Mouse (Mus musculus) ES-Bruce4 (cell line): ENCODE measurements around the gene Mcf2l. TPM values are rescaled to one million over a fixed set of nuclear protein-coding genes. Genes with fewer than 3 reads are reported as not detected.

Source experiments
- H3K27ac ChIP-seq: 2 replicates; pipeline ENCODE4 v1.5.1; 2012; ENCODE audit warnings: low read length, inconsistent platforms; ENCODE audit not compliant: insufficient read depth
- H3K27me3 ChIP-seq: 2 replicates; pipeline ENCODE4 v1.6.1; 2012; ENCODE audit warnings: mild to moderate bottlenecking, low read length, inconsistent platforms; ENCODE audit not compliant: control insufficient read depth, poor library complexity, insufficient read depth, severe bottlenecking
- H3K36me3 ChIP-seq: 2 replicates; pipeline ENCODE4 v1.6.1; 2012; ENCODE audit warnings: inconsistent platforms, mild to moderate bottlenecking, low read length, moderate library complexity; ENCODE audit not compliant: control insufficient read depth, poor library complexity, insufficient read depth, severe bottlenecking
- H3K4me1 ChIP-seq: one replicate; pipeline ENCODE4 v1.8.1; 2011; ENCODE audit warnings: low read length; ENCODE audit not compliant: control insufficient read depth, insufficient read depth
- H3K4me3 ChIP-seq: 2 replicates; pipeline ENCODE4 v1.5.1; 2011; ENCODE audit warnings: low read depth, mild to moderate bottlenecking, low read length
- H3K9ac ChIP-seq: 2 replicates; pipeline ENCODE4 v1.6.1; 2012; ENCODE audit warnings: low read depth, mild to moderate bottlenecking, inconsistent platforms; ENCODE audit not compliant: poor library complexity, severe bottlenecking
- H3K9me3 ChIP-seq: replicated peaks from 2 replicates; pipeline ENCODE4 v1.6.1; 2012; ENCODE audit warnings: mild to moderate bottlenecking, low read length, inconsistent platforms; ENCODE audit not compliant: control insufficient read depth, poor library complexity, insufficient read depth, severe bottlenecking
- CTCF ChIP-seq: IDR thresholded peaks from one replicate; pipeline ENCODE4 v1.8.1; 2011; ENCODE audit warnings: low read depth, low read length
- EP300 ChIP-seq: IDR thresholded peaks from 2 replicates; pipeline ENCODE4 v1.6.1; 2011; ENCODE audit warnings: low read depth, low read length; ENCODE audit not compliant: insufficient read depth
- POLR2A ChIP-seq: IDR thresholded peaks from one replicate; pipeline ENCODE4 v1.8.1; 2011; ENCODE audit warnings: low read length; ENCODE audit not compliant: insufficient read depth
- polyA plus RNA-seq: library from polyadenylated mRNA; stranded (reverse); fragments of >200 nt; gene quantifications from 2 replicates; pipeline ENCODE4 v1.2.4, GENCODE M21; 2011; ENCODE audit warnings: low read depth; ENCODE audit not compliant: missing spikeins, insufficient read depth, insufficient read length

Mcf2l gene
- polyA plus RNA-seq, 1 experiment, result 18.3 TPM

GRCm38 (mm10) chr8:12995481-12995880 lies 121.9 kb downstream of the Mcf2l start:
- Histone ChIP-seq H3K27ac (no peak overlapping the region), H3K27me3 (no peaks in the 10 kb centered on the region), H3K4me1 (peaks cover 6% of the 10 kb centered on the region), H3K9me3 (no peaks in the 10 kb centered on the region), H3K36me3 (no peaks in the 10 kb centered on the region), H3K9ac (no peak overlapping the region), H3K4me3 (no peak overlapping the region)
- TF ChIP-seq EP300 (no peak), POLR2A (no peak), CTCF (no peak)

GRCm38 (mm10) chr8:12996831-12997275 lies 123.2 kb downstream of the Mcf2l start:
- Histone ChIP-seq H3K36me3 (no peaks in the 10 kb centered on the region), H3K9ac (no peak overlapping the region)

DNA sequence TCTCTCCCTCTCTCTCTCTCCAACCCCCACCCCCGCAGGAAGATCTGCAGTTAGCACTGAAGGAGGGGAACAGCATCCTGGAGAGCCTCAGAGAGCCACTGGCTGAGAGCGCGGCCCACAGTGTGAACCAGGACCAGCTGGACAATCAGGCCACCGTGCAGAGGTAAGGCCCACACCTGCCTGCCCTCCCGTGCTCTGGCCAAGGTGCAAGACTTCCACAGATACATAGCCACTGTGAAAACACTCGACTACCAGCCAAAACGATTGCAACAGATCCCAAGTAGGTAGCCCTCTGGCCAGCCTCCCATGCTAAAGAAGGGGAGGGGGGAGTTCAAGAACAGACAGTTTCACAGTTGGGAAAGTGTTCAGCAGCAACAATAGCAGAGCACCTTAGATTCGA lies 124.7 kb downstream of the Mcf2l start:
- Histone ChIP-seq H3K27me3 (no peaks in the 10 kb centered on the region), H3K4me3 (no peak overlapping the region), H3K9ac (no peak overlapping the region), H3K4me1 (no peaks in the 10 kb centered on the region), H3K9me3 (no peaks in the 10 kb centered on the region), H3K27ac (no peak overlapping the region), H3K36me3 (no peaks in the 10 kb centered on the region)
- TF ChIP-seq POLR2A (no peak), EP300 (no peak), CTCF (no peak)

More at GRCm38 (mm10) chr8:12996831-12997275, 123.2 kb downstream of the Mcf2l start:
- H3K9me3 ChIP-seq, result no peaks in the 10 kb centered on the region
- peaks cover under 1% of the 10 kb centered on the region for H3K4me1 ChIP-seq
- no peak overlapping the region for H3K27ac ChIP-seq
- H3K27me3 ChIP-seq, result no peaks in the 10 kb centered on the region
- TF ChIP-seq EP300 (no peak), POLR2A (no peak), CTCF (no peak)
- H3K4me3 ChIP-seq, result no peak overlapping the region

DNA sequence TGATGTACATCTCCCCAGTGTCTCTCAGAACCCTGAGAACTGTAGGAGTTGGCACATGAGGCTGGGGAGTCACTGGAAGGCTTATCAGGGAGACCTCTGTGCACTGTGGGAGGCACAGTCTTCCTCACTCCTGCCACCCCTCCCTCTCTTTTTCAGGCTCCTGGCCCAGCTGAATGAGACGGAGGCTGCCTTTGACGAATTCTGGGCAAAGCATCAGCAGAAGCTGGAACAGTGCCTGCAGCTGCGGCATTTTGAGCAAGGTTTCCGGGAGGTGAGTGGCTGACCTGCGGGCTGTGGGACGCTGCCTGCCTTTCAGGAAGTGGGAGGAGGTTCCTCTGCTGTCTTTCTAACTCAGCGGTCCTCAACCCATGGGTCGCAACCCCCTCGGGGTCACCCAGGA lies 126.2 kb downstream of the Mcf2l start:
- Histone ChIP-seq H3K27me3 (no peaks in the 10 kb centered on the region), H3K4me1 (no peaks in the 10 kb centered on the region), H3K27ac (no peak overlapping the region), H3K36me3 (no peaks in the 10 kb centered on the region), H3K9ac (no peak overlapping the region), H3K4me3 (no peak overlapping the region), H3K9me3 (no peaks in the 10 kb centered on the region)
- no peak for TF ChIP-seq CTCF
- no peak for TF ChIP-seq POLR2A
- no peak for TF ChIP-seq EP300

GRCm38 (mm10) chr8:13007458-13007857 lies 133.9 kb downstream of the Mcf2l start:
- Histone ChIP-seq H3K4me1 (no peaks in the 10 kb centered on the region), H3K27me3 (no peaks in the 10 kb centered on the region), H3K36me3 (no peaks in the 10 kb centered on the region), H3K4me3 (no peak overlapping the region), H3K27ac (no peak overlapping the region), H3K9me3 (no peaks in the 10 kb centered on the region), H3K9ac (no peak overlapping the region)
- TF ChIP-seq CTCF (no peak), EP300 (no peak), POLR2A (no peak)

- H3K27ac ChIP-seq, result no peak overlapping the region
- H3K9ac ChIP-seq, result no peak overlapping the region
- no peaks in the 10 kb centered on the region for H3K9me3 ChIP-seq
- H3K4me1 ChIP-seq, result no peaks in the 10 kb centered on the region
- H3K36me3 ChIP-seq, result no peaks in the 10 kb centered on the region
- no peak overlapping the region for H3K4me3 ChIP-seq
- TF ChIP-seq CTCF, result peak; percentile 42
- no peak for TF ChIP-seq EP300
- no peak for TF ChIP-seq POLR2A
- H3K27me3 ChIP-seq, result no peaks in the 10 kb centered on the region
Observed at GRCm38 (mm10) chr8:13010313-13010712, 136.7 kb downstream of the Mcf2l start.
